Comparison of ENCODE assay signal across 13 mouse cellular contexts in the genomic region with DNA sequence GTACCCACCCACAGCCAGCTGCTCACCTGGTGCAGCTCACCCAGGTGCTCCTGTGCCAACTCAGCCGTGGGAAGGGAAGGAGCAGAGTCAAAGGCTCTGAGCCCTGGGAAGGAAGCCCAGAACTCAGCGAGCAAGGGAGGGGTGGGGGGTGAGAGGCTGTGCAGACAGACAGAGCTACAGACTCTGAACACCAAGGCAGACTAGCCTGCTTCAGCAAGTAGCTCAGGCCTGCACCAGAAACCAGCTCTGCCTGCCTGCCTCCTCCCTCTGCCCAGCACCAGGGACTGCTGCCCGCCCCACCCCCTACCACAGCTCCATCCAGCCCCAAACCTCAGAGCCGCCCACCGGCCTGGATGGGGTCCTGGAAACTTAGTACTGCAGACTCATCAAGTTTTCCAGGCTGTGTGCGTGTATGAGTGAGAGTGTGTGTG. TPM values are rescaled to one million over a fixed set of nuclear protein-coding genes. Genes with fewer than 3 reads are reported as not detected.
DNase-seq lines count a peak whose midpoint lies in the region; ATAC-seq and TF ChIP-seq lines count a peak whose summit lies in the region.
"Had no signal": no experiment of that assay in that cellular context is flagged by ENCODE, and none has a peak within 500 bp of the region (broad histone marks: within the 10 kb centered on the region; RNA-seq: fewer than 3 reads in every experiment).

No protein-coding gene starts in this region.

- 0 out of 2 replicates have a peak, but pooled peaks have one; percentile 14 for ATAC-seq in frontal cortex, adult (ENCODE audit: low TSS enrichment)
- no peak for ATAC-seq in liver, embryonic 11.5 days (replicated peaks; ENCODE audit: low FRiP score)
- no peak for ATAC-seq in liver, postnatal 0 days
- peak; percentile 5 for ATAC-seq in inflammation-experienced regulatory T-cells, adult 6 months
- ATAC-seq: forebrain, embryonic 14.5 days had no signal

- H3K9me3 ChIP-seq in liver, embryonic 11.5 days (ENCODE audit: control insufficient read depth, low read length): no peaks in the 10 kb centered on the region
- H3K9me3 ChIP-seq in liver, postnatal 0 days (ENCODE audit: low read length): no peaks in the 10 kb centered on the region

- no peak for DNase-seq in frontal cortex, postnatal 10 days (ENCODE audit: low spot score in 2 of 2)
- no peak for DNase-seq in liver, embryonic 11.5 days (ENCODE audit: low spot score)
- no peak for DNase-seq in liver, postnatal 0 days
- DNase-seq in thymus, postnatal 14 days: peak; percentile 62
- no peak for DNase-seq in layer of hippocampus, adult 2 months (ENCODE audit: low spot score in 2 of 2)
- no peak for DNase-seq in yolk sac, embryonic 10.5 days (ENCODE audit: low spot score)
- DNase-seq: heart, postnatal 10 days; left cerebral cortex, postnatal 4 days had no signal

- no peak overlapping the region for H3K4me2 ChIP-seq in liver, embryonic 11.5 days
- H3K4me2 ChIP-seq in liver, postnatal 0 days (ENCODE audit: low read depth, low read length): no peak overlapping the region

- peaks cover 33% of the 10 kb centered on the region for H3K4me1 ChIP-seq in liver, embryonic 11.5 days (replicated peaks; ENCODE audit: control insufficient read depth, insufficient read depth, low read length)
- H3K4me1 ChIP-seq in liver, postnatal 0 days (ENCODE audit: insufficient read depth): peaks cover 25% of the 10 kb centered on the region

- H3K27ac ChIP-seq in liver, embryonic 11.5 days (ENCODE audit: low read depth, low read length): peak overlapping the region; percentile 25; the same call in 1 of the 2 replicates
- H3K27ac ChIP-seq in liver, postnatal 0 days (ENCODE audit: low read depth): no peak overlapping the region
- H3K27ac ChIP-seq in layer of hippocampus, adult 2 months: no peak overlapping the region
- H3K27ac ChIP-seq: macrophage had no signal

- no peak for TF ChIP-seq EP300 in liver, postnatal 0 days (IDR thresholded peaks at IDR 0.05; ENCODE audit: low read depth)

- no peak overlapping the region for H3K4me3 ChIP-seq in liver, embryonic 11.5 days (ENCODE audit: low read depth, low read length)
- H3K4me3 ChIP-seq in liver, postnatal 0 days (ENCODE audit: low read depth, low read length): no peak overlapping the region
- H3K4me3 ChIP-seq in layer of hippocampus, adult 2 months: no peak overlapping the region

- no peak overlapping the region for H3K9ac ChIP-seq in liver, embryonic 11.5 days (ENCODE audit: low read depth, low read length)
- H3K9ac ChIP-seq in liver, postnatal 0 days (replicated peaks): no peak overlapping the region

- 57% methylated on average over 6 of the region's 6 CpGs for WGBS in liver, embryonic 11.5 days
- 50% methylated on average over 6 of the region's 6 CpGs for WGBS in liver, postnatal 0 days (ENCODE audit: insufficient replicate concordance)

- H3K27me3 ChIP-seq in liver, embryonic 11.5 days (replicated peaks; ENCODE audit: control insufficient read depth, insufficient read depth, low read length): peaks cover 11% of the 10 kb centered on the region; the same call in 1 of the 2 replicates
- H3K27me3 ChIP-seq in liver, postnatal 0 days (ENCODE audit: insufficient read depth, low read length): no peaks in the 10 kb centered on the region

- H3K36me3 ChIP-seq in liver, embryonic 11.5 days (ENCODE audit: control insufficient read depth, insufficient read depth, low read length): no peaks in the 10 kb centered on the region
- no peaks in the 10 kb centered on the region for H3K36me3 ChIP-seq in liver, postnatal 0 days (replicated peaks; ENCODE audit: insufficient read depth, low read length)

- no peak for TF ChIP-seq CTCF in liver, postnatal 0 days (IDR thresholded peaks at IDR 0.05; ENCODE audit: low read depth)
- no peak for TF ChIP-seq CTCF in layer of hippocampus, adult 2 months (conservative IDR thresholded peaks at IDR 0.05)

RNA-seq across cellular contexts. Expression of gene Ptpn7, which starts 4.5 kb away (rescaled TPM):
- polyA plus RNA-seq in liver, embryonic 11.5 days (2014; fragmentation: Nextera tagmentation; extraction: Ambion mirVana): 42.1 and 43.0 TPM in 2 replicates
- 5.4 and 6.7 TPM in 2 replicates for polyA plus RNA-seq in liver, postnatal 0 days (2015; fragmentation: Nextera tagmentation; extraction: Ambion mirVana)
- 100 to 1,000 TPM; 161 to 188 (median 171) TPM for polyA plus RNA-seq in inflammation-experienced regulatory T-cells, adult 6 months (2017; shearing (Covaris generic))
- total RNA-seq in layer of hippocampus, adult 2 months (2021): not detected

RNA-seq across cellular contexts. Expression of gene Arl8a, which starts 18.6 kb away (rescaled TPM):
- 25.0 and 28.7 TPM in 2 replicates for polyA plus RNA-seq in liver, embryonic 11.5 days (2014; fragmentation: Nextera tagmentation; extraction: Ambion mirVana)
- 11.3 and 12.5 TPM in 2 replicates for polyA plus RNA-seq in liver, postnatal 0 days (2015; fragmentation: Nextera tagmentation; extraction: Ambion mirVana)
- 10 to 100 TPM; 10.6 to 19.4 (median 14.2) TPM for polyA plus RNA-seq in inflammation-experienced regulatory T-cells, adult 6 months (2017; shearing (Covaris generic))
- 100 to 1,000 TPM; 247 to 258 TPM for total RNA-seq in layer of hippocampus, adult 2 months (2021)

RNA-seq across cellular contexts. Expression of gene Lgr6, which starts 22.9 kb away (rescaled TPM):
- 0.48 and 0.70 TPM in 2 replicates for polyA plus RNA-seq in liver, embryonic 11.5 days (2014; fragmentation: Nextera tagmentation; extraction: Ambion mirVana)
- 0.06 and 0.32 TPM in 2 replicates for polyA plus RNA-seq in liver, postnatal 0 days (2015; fragmentation: Nextera tagmentation; extraction: Ambion mirVana)
- under 1 TPM in 2 of 3 experiments, not detected in 1; 0.05 to 0.28 TPM for polyA plus RNA-seq in inflammation-experienced regulatory T-cells, adult 6 months (2017; shearing (Covaris generic))
- 1 to 10 TPM; 2.4 TPM for total RNA-seq in layer of hippocampus, adult 2 months (2021)
- polyA plus RNA-seq: macrophage had no signal

RNA-seq across cellular contexts. Expression of gene Gpr37l1, which starts 39.5 kb away (rescaled TPM):
- polyA plus RNA-seq in liver, embryonic 11.5 days (2014; fragmentation: Nextera tagmentation; extraction: Ambion mirVana): not detected in 2 replicates
- polyA plus RNA-seq in liver, postnatal 0 days (2015; fragmentation: Nextera tagmentation; extraction: Ambion mirVana): not detected in 2 replicates
- polyA plus RNA-seq in inflammation-experienced regulatory T-cells, adult 6 months (2017; shearing (Covaris generic)): not detected
- 100 to 1,000 TPM; 193 to 194 TPM for total RNA-seq in layer of hippocampus, adult 2 months (2021)
- total RNA-seq: MEL had no signal
- polyA plus RNA-seq: macrophage had no signal

Comparison
In these comparisons a context has a peak if more than half of its experiments do, and no peak if none do; other contexts are left out.
1. ATAC-seq: peak in frontal cortex, adult (single experiment) and inflammation-experienced regulatory T-cells, adult 6 months (single experiment); none in liver, embryonic 11.5 days (single experiment) and liver, postnatal 0 days (single experiment).